Mouse (Mus musculus) G1E (cell line): ENCODE measurements around the gene Plagl2.

Source experiments
- CTCF ChIP-seq: IDR thresholded peaks from 2 replicates; pipeline ENCODE4 v1.5.1; 2012; ENCODE audit warnings: low read depth, low read length, inconsistent platforms, mixed read lengths
- GATA1 ChIP-seq: IDR thresholded peaks from 2 replicates; pipeline ENCODE4 v1.6.1; 2012; ENCODE audit warnings: borderline replicate concordance, low read length, inconsistent platforms, mixed read lengths
- POLR2AphosphoS5 ChIP-seq: IDR thresholded peaks from 2 replicates; pipeline ENCODE4 v1.6.1; 2012; ENCODE audit warnings: low read depth, low read length, inconsistent platforms; ENCODE audit not compliant: insufficient replicate concordance
- TAL1 ChIP-seq: conservative IDR thresholded peaks from 2 replicates; pipeline ENCODE4 v1.6.1; 2012; ENCODE audit warnings: low read depth, low read length, inconsistent platforms, mixed read lengths

- no peak for TF ChIP-seq CTCF
- TF ChIP-seq POLR2AphosphoS5, result no peak
- no peak for TF ChIP-seq GATA1
- no peak for TF ChIP-seq TAL1
Observed at GRCm38 (mm10) chr2:153191242-153191641, 50.0 kb downstream of the Plagl2 start.
